Mouse (Mus musculus) activated CD4-positive, CD25-positive, alpha-beta regulatory T cell, adult 4 months (primary cell): Measurements from ENCODE around the gene Tjp3. TPM values are rescaled to one million over a fixed set of nuclear protein-coding genes. Genes with fewer than 3 reads are reported as not detected.

Source experiments
- ATAC-seq: one replicate; pipeline ENCODE4 v1.8.0; 2017
- polyA plus RNA-seq, 2 experiments: library from polyadenylated mRNA; unstranded; fragments of 100-300 nt; shearing (Covaris generic); gene quantifications; one replicate each; pipeline ENCODE4 v1.2.1; 2017

Tjp3 gene
- polyA plus RNA-seq, 2 experiments from 2014 or later = 2.4 to 3.1 TPM

DNA sequence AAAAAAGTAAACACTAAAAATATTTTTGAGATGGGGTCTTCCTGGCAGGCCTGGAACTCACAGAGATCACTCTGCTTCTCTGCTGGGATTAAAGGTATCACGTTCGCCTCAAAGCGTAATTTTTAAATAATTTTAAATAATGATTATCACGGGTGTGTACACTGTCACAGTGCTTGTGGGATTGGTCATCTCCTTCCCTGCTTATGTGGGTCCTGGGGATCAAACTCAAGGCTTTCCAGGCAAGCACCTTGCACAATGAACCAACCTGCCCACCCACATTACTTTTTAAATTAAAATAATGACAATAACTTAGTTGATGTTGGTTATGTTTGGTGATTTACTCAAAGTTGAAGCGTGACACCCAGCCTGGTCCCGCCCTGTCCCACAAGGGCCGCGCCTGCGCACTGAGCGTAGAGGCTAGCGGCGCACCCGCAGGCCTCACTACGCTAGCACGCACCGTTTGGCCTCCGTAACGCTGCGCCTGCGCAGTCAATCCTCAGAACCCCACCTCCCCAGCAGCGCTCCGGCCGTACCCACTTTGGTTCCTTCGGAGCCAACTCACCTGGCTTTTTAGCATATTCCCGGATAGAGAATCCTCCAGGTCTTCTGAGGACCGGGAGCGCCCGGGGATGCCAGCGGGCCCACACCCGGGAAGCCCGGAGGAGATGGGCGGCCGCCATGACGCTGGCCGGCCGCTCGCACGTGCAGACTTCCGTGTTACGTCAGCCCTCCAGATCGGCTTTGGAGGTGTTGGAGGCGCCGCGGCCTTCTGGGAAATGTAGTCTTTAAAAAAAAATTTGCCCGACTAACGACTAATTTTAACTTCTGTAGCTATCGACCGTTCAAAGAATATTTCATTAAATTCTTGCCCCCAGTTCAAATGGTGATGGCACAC is 24.9 kb downstream of the Tjp3 start, which contains the start of the genes Mrpl54 and Apba3:
Gene Mrpl54, minus strand, starts transcription at position 724 of the 895 bp plus-strand sequence.
Gene Apba3, plus strand, starts transcription at position 750 of the 895 bp plus-strand sequence.
- peak; percentile 88 for ATAC-seq

DNA sequence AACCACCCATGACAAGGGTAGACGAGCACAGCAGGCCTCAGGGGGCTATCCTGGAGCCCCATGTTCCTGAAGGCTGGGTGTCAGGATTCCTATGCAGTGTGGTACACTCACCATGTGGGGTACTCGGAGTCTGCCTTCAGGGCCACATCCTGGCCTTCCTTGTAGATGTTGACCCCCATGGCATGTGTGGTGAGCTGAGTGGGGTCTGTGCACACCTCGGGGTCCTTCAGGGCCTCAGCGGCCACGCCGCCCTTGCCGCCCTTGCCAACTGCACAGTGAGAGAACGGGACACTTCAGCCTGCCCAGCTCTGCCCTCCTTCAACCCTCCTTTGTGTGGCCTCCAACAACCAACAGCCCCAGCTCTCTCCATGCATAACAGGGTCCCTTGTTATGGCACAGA is 25.8 kb downstream of the Tjp3 start:
- ATAC-seq = no peak

DNA sequence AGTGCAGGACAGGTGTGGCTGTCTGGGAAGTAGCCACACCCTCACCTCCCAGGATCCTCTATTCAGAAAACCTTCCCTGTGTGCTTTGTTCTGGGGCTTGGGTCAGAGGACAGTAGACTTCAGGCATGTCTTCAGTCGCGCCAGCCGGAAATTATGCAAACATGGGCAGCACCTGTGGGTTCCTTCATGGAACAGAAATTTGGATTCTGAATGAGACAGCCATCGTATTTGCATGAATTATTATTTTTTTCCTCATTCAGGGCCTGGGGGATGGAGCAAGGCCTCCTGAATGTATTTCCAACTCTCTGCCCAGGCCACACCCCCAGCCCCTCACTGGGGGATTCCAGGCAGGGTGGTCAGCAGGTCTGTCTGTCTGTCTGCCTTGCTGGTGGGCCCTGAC is 30.4 kb downstream of the Tjp3 start:
- no peak for ATAC-seq

DNA sequence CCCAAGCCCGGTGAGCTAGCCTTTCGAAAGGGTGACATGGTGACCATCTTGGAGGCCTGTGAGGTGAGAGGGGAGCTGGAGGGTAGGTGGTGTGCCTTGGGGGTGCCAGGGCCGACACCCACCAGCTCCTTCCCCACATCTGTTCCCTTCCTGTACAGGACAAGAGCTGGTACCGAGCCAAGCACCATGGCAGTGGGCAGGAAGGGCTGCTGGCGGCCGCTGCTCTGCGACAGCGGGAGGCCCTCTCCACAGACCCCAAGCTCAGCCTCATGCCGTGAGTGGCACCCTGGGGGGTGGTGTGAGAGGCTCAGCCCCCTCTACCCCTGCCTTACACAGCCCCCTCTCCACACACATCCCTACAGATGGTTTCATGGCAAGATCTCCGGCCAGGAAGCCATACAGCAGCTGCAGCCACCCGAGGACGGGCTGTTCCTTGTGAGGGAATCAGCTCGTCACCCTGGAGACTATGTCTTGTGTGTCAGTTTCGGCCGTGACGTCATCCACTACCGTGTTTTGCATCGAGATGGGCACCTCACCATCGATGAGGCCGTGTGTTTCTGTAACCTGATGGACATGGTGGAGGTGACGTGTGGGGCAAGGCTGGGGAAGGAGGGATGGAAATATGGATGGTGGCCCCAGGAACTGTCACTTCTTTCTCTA is 32.0 kb downstream of the Tjp3 start:
- no peak for ATAC-seq

DNA sequence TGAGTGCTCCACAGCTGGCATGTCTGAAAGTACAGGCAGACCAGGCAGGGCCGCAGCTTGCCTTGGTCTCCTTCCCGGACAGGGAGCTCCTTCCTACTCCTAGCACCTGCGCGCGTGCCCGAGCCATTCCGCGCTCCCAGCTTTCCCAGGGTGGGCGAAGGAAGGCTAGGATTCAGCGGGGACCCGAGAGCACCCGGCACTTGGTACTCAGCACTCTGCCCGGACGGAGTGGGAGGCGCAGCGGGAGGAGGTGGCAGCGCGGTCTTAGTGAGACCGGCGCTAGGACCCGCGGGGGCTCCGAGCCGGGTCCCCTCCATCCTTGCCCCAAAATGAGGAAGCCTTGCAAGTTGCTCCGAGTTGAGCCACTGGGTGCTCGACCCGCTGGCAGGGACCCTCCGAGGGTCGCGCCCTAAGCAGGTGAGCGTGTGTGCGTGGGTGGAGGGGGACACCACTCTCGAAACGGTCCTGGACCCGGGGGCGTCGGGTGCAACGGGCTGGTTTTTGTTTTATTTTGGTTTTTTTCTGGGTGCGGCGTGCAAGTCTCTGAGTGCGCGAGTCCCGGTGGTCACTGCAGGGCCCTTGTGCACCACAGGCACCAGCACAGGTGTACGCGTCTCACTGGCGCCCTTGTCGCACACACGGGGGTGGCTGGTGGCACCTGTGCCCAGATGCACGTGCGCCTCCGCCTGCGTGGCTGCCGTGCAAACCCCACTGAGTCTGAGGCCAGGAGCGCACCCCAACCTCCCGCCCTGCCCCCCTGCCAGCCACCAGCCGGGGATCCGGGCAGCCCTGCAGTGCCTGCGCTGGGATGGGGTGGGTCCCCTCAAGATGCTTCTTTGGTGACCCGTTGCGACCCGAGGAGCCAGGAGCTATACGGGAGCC is 34.0 kb downstream of the Tjp3 start:
- ATAC-seq = peak; percentile 28

DNA sequence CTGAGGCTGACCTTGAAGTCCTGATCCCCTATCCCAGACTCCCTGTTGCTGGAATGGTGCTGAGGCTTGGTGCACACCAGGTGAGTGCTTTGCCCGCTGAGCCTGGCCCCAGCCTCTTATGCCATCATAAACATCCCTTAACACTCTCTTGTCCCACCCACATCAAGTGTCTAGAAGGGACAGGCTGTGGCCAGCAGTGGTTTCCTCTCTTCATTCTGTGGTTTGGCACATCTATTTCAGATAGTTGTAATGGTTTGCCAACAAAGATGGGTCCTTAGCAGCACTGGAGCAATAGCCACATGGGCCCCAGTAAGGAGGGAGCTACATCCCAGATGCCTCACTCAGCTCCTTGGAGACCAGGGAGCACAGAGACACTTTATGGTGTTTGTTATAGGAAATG is 36.5 kb downstream of the Tjp3 start:
- no peak for ATAC-seq

DNA sequence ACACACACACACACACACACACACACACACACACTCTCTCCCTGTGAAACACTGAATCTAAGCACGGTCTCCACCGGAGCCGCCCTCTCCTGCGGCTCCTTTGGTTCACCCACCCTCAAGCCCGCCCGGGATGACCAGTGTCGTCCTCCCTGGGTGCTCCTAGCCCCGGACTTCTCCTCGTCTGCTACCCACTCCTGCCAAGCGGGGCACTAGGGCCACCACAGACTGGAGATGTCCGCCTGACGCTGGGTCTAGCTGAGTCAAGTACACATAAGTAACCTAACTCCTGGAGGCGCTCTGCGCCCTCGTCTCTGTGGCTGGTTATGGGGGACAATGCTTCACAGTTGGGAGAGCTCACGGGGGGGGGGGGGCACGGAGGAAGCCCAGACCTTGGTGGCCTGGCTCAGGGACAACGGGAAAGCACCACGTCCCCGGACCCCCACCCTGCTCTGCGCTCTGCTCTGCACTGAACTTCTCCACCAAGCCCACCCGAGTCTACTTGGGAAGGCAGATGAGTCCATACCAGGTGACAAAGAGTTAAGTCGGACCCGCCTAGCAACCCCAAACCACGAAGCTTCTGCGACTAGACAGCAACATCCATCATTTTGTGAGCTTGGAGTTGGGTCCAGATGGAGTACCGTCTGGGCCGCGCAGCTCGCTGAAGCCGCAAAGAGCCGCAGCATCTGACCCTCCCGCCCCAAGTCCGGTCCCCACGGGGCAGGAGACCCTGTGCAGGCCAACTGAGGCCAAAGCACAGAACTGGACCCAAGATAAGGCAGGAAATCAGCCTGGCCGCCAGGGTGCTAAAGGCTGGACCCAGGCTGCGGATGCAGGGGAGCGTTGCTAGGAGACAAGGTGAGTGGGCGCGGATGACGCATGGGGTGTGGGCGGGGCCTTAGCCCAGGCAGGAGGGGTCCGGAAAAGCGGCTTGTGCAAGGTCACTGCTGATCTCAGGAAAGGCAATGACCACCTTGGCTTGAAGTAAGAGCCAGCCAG is 38.7 kb downstream of the Tjp3 start, which contains the start of gene Matk:
Gene Matk, plus strand, starts transcription at position 512 of the 996 bp plus-strand sequence.
- peak; percentile 68 for ATAC-seq

DNA sequence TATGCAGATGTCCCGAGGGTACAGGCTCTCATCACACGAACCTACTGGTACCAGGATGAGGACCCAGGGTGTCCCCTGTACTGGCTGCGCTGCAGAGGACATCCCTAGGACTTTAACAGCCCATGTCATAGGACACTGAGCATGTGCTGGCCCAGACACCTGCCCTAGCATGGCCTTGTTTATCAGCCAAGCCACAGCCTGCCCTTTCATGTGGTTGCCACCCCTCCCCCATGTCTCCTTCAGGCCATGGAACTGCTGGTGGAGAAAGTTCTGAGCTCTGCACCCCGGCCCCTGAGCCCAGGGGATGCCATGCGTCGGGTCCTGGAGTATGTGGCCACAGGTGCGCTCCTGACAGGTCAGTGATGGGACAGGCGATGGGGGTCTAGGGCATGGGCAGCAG is 41.9 kb downstream of the Tjp3 start:
- ATAC-seq = no peak

DNA sequence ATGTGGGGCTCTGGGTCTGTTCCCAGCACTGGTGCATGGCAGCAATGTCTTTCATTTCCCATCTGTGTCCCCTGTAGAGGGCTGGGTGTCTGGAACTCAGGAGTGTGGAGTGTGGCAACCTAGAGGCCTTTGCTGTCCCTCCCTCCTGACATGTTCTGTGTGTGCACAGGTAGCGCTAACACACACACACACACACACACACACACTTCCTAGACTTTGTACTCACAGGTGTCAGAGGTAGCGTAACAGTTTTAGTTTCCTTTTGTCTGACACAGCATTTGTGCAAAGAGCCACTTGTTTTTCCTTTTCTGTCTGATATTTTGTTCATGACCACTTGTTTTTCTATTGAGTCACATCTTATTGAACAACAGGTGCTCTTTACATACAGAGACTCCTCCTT is 43.6 kb downstream of the Tjp3 start:
- ATAC-seq = peak; percentile 67

DNA sequence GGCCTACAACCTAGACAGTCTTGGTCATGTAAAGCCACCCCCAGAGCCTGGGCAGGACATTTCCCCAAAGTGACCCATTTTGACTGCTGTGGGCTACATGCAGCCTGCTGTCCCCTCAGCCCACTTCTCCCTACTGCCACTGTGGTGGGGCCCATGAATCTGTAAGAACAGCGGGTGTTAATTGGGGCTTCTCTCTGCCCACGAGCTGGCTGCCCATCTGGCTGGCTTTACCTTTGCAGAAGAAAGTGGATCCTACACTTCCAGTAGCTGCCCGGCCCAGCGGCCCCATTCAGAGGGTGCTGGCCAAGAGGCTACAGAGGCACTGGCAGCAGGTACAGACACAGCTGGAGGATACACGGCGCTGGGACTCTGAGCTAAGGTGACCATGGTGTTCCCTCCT is 46.2 kb downstream of the Tjp3 start:
- ATAC-seq = no peak

DNA sequence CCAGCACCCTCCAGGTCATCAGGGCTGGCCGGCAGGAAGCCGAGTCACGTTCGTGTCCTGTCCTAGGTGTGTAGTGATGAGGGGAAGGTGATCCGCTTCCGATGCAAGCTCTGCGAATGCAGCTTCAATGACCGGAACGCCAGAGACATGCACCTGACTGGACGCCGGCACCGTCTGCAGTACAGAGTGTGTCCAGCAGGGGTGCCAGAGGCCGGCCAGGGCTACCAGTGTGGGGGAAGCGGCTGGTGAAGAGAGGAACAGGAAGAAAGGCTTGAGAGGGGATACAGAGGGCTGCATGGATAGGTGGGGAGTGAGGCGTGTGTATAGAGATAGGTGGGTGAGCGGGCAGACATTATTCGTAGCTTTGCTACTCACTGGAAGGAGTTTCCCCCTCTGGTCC is 46.8 kb downstream of the Tjp3 start:
- peak; percentile 75 for ATAC-seq

DNA sequence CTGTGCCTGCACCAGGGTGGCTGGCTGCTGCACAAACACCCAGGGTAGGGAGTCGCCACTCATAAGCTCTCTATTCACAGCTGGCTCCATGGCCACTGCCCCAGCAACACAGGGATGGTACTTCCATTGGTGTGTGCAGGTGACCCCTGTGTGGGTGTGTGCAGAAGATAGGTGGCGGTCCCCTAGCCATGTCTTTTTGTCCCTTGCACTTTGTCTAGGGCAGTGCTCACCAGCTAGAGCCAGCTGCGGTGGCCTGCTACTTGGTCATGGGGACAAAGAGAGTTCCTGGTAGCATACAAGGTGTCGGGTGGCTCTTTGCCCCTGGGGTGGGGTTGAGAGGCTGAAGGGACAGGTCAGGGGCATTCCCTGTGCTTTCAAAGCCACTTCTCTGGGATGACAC is 47.2 kb downstream of the Tjp3 start:
- no peak for ATAC-seq

DNA sequence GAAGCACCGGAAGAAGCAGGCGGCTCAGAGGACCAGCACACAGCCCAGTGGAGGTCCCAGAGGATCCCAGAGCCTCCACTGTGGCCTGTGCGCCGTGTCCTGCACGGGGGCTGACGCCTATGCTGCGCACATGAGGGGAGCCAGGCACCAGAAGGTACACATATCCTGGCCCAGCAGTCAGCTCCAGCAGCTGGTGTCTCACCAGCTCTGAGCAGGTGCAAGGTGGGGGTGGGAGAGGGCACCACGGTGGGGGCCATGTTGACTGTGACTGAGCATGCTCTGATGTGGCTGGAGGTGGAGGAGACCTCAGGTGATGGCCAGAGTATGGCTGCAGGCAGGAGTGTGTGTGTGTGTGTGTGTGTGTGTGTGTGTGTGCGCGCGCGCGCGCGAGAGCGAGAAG is 49.4 kb downstream of the Tjp3 start:
- no peak for ATAC-seq

DNA sequence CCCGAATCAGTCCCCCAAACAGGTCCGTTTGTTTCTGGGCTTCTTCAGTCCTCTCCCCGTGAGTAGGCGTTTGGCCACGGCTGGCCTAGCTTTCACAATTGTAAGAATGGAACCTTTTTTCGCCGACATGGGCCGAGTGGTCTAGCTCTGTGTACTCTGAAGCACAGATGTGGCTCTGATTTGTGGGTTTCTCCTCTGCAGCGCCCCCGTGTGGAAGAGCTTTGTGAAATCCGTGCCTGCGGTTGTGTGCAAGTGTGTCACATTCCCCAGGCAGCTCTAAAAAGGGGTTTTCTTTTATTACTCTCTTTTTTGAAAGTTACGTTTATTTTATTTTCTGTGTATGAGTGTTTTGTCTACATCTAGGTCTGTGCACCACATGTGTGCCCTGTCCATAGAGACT is 50.5 kb downstream of the Tjp3 start:
- no peak for ATAC-seq

DNA sequence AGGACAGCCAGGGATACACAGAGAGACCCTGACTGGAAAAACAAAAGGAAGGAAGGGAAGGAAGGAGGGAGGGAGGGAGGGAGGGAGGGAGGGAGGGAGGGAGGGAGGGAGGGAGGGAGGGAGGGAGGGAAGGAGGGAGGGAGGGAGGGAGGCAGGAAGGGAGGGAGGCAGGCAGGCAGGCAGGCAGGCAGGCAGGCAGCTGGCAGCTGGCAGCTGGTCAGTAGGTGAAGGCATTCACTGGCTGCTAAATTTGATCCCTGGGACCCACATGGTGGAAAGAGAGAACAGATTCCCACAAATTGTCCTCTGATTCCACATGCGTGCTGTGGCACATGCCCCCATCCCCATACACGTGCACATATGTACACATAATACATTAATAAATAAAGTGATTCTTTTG is 52.8 kb downstream of the Tjp3 start:
- no peak for ATAC-seq

DNA sequence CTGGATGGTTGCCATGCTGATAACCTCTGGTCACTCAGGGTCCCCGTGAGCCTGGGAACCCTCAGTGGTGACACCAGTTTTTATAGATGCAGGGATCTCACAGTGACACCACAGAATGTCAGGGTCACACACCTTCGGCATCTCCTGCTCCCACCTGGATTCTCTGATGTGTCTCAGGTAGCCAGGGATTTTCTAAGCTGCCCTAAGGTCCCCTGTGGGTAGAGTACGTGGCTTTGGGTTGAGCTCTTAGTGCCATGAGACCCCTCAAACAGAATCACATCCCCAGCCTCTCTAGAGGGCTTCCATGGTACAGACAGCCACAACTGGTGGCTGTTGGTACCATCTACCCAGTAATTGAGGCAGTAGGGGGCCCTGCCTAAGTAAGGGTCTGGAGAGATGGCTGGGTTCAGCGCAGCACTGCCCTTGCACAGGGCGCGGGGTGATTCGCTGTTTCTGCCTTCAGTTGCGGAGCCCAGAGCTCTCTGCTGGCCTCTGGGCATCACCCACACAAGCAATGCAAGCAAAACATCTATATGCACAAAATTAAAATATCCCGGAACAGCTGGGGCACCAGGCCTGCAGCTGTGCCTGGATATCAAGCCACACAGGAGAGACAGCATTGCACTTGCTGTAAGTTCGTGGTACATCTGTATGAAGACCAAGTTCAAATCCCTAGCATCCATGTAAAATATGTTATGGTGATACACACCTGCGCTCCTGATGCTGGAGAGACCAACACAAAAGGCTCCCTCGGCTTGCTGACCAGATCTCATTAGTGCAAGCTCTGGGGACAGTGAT is 54.7 kb downstream of the Tjp3 start:
- ATAC-seq = no peak

DNA sequence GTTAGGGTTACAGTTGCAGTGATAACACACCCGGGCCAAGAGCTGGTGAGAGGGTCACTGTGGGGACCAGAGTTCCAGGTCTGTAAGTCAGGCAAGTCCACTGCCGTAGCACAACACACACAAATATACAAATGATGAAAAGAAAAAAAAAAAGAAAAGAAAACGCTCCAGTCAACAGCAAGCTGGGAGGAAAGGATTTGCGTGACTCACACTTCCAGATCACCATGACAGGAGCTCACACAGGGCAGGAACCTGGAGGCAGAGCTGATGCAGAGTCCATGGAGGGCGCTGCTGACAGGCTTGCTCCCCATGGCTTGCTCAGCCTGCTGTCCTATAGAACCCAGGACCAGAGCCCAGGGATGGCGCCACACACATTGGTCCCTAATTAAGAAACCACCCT is 57.2 kb downstream of the Tjp3 start:
- ATAC-seq = no peak

DNA sequence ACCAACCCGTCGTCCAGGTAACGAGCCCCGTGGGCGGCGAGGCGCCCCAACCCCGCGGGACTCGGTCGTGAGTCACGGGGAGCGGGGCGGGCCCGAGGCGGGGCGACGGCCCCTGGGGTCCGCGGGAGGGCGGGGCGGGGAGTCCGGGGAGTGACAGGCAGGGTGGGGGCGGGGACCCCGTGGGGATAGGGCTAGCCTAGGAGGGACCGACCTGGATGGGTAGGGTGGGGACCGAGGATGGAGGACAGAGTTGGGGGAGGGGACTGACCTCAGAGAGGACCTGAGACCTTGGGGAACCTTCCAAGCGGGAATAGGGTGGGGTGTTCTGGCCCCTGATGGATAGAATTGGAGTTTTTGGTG is 58.2 kb downstream of the Tjp3 start:
- ATAC-seq = no peak

DNA sequence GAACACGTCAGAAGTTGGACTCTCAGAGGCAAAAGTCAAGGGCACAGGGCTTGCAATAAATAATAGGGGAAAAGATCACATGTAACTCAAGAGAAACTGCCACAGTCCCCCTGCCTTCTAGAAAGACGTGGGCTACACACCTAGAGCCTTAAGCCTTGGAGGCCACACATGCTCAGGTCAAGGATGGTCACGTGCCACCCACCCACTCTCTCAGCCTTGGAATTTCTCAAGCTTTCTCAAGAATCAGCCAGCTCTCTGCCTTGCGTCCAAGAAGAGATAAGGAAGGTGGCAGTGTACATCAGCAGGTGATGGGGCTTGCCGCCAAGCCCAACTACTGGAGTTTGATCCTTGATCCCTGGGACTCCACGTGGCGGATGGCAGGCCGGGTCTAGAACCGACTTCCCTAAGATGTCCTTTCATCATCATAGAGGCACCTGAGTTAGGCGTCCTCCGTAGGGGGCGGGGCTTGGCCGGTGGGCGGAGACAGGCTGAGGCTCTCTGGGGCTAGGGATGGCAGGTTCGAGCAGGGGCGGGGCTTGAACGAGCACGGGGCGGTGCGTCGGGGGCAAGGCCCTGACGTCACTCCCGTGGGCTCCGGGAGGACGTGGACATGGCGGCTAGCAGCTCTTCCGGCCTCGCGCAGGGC is 58.7 kb downstream of the Tjp3 start, which contains the start of gene Zfr2:
Gene Zfr2, plus strand, starts transcription at position 576 of the 646 bp plus-strand sequence.
- peak; percentile 86 for ATAC-seq

DNA sequence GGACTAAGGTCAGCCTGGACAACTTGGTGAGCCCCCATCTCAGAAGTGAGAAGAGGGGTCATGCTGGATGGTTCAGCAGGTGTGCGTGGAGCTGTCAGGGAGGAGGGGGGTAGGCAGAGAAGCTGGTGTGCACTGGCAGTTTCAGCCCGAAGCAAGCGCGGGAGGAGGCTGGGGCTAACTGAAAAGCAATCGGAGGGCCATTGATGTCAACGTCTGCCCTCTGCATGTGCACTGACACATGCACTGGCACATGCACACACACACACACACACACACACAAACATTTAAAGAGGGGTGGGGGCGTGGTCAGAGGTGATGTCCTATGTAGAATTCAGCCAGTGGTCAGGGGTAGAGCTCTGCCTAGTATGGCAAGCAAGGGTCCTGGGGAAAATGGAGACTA is 59.9 kb downstream of the Tjp3 start:
- no peak for ATAC-seq
